Comparison of ENCODE assay signal across 20 mouse cellular contexts in genomic region chr17:17598355-17598754, GRCm38 (mm10). TPM values are rescaled to one million over a fixed set of nuclear protein-coding genes. Genes with fewer than 3 reads are reported as not detected.
DNase-seq lines count a peak whose midpoint lies in the region; ATAC-seq and TF ChIP-seq lines count a peak whose summit lies in the region.
"Had no signal": no experiment of that assay in that cellular context is flagged by ENCODE, and none has a peak within 500 bp of the region (broad histone marks: within the 10 kb centered on the region; RNA-seq: fewer than 3 reads in every experiment).

No protein-coding gene starts in this region.

- peaks cover 7% of the 10 kb centered on the region for H3K4me1 ChIP-seq in liver, embryonic 11.5 days (replicated peaks; ENCODE audit: control insufficient read depth, insufficient read depth, low read length)
- H3K4me1 ChIP-seq in liver, postnatal 0 days (ENCODE audit: insufficient read depth), result peaks cover 32% of the 10 kb centered on the region
- H3K4me1 ChIP-seq in liver, embryonic 16.5 days (ENCODE audit: control insufficient read depth, low read depth, low read length), result peaks cover 16% of the 10 kb centered on the region
- peaks cover 11% of the 10 kb centered on the region; the same call in 1 of the 2 replicates for H3K4me1 ChIP-seq in cerebellum, adult 2 months (ENCODE audit: control insufficient read depth, insufficient read depth, low read length)
- peaks cover 27% of the 10 kb centered on the region for H3K4me1 ChIP-seq in forebrain, embryonic 13.5 days
- H3K4me1 ChIP-seq: embryonic facial prominence, embryonic 12.5 days; hindbrain, embryonic 12.5 days had no signal

- TF ChIP-seq CTCF in liver, postnatal 0 days (IDR thresholded peaks at IDR 0.05; ENCODE audit: low read depth), result no peak
- TF ChIP-seq CTCF in cerebellum, adult 2 months (IDR thresholded peaks at IDR 0.05; ENCODE audit: borderline replicate concordance, insufficient read depth, low read depth, low read length), result no peak

- H3K4me2 ChIP-seq in liver, embryonic 11.5 days, result no peak overlapping the region
- H3K4me2 ChIP-seq in liver, postnatal 0 days (ENCODE audit: low read depth, low read length), result no peak overlapping the region
- H3K4me2 ChIP-seq in liver, embryonic 16.5 days (ENCODE audit: low read depth, low read length), result no peak overlapping the region
- no peak overlapping the region for H3K4me2 ChIP-seq in forebrain, embryonic 13.5 days
- H3K4me2 ChIP-seq: embryonic facial prominence, embryonic 12.5 days; hindbrain, embryonic 12.5 days had no signal

- 62% methylated on average over 2 of the region's 2 CpGs for WGBS in liver, embryonic 11.5 days
- WGBS in liver, postnatal 0 days (ENCODE audit: insufficient replicate concordance), result 75% methylated on average over 2 of the region's 2 CpGs
- 51% methylated on average over 2 of the region's 2 CpGs for WGBS in liver, embryonic 16.5 days (ENCODE audit: insufficient replicate concordance)
- 82% methylated on average over 2 of the region's 2 CpGs for WGBS in cerebellum, adult 2 months
- 94% methylated on average over 2 of the region's 2 CpGs for WGBS in forebrain, embryonic 13.5 days

- H3K9me3 ChIP-seq in liver, embryonic 11.5 days (ENCODE audit: control insufficient read depth, low read length), result no peaks in the 10 kb centered on the region
- no peaks in the 10 kb centered on the region for H3K9me3 ChIP-seq in liver, postnatal 0 days (ENCODE audit: low read length)
- H3K9me3 ChIP-seq in liver, embryonic 16.5 days (replicated peaks; ENCODE audit: control insufficient read depth, low read length), result no peaks in the 10 kb centered on the region
- no peaks in the 10 kb centered on the region for H3K9me3 ChIP-seq in forebrain, embryonic 13.5 days (replicated peaks)
- H3K9me3 ChIP-seq: embryonic facial prominence, embryonic 12.5 days; heart, embryonic 10.5 days; hindbrain, embryonic 12.5 days had no signal

- no peak for TF ChIP-seq POLR2A in cerebellum, adult 2 months (IDR thresholded peaks at IDR 0.05; ENCODE audit: borderline replicate concordance, insufficient read depth, low read length)

- no peak overlapping the region for H3K9ac ChIP-seq in liver, embryonic 11.5 days (ENCODE audit: low read depth, low read length)
- no peak overlapping the region for H3K9ac ChIP-seq in liver, postnatal 0 days (replicated peaks)
- H3K9ac ChIP-seq in liver, embryonic 16.5 days (ENCODE audit: low read depth, low read length), result no peak overlapping the region
- H3K9ac ChIP-seq in forebrain, embryonic 13.5 days, result no peak overlapping the region
- H3K9ac ChIP-seq: embryonic facial prominence, embryonic 12.5 days; hindbrain, embryonic 12.5 days had no signal

- H3K27ac ChIP-seq in liver, embryonic 11.5 days (ENCODE audit: low read depth, low read length), result no peak overlapping the region
- H3K27ac ChIP-seq in liver, postnatal 0 days (ENCODE audit: low read depth), result no peak overlapping the region
- no peak overlapping the region for H3K27ac ChIP-seq in liver, embryonic 16.5 days (ENCODE audit: low read length)
- H3K27ac ChIP-seq in cerebellum, adult 2 months (ENCODE audit: insufficient read depth, low read length), result no peak overlapping the region
- no peak overlapping the region for H3K27ac ChIP-seq in forebrain, embryonic 13.5 days
- H3K27ac ChIP-seq: embryonic facial prominence, embryonic 12.5 days; heart, embryonic 10.5 days; hindbrain, embryonic 12.5 days had no signal

- no peaks in the 10 kb centered on the region for H3K27me3 ChIP-seq in liver, embryonic 11.5 days (replicated peaks; ENCODE audit: control insufficient read depth, insufficient read depth, low read length)
- H3K27me3 ChIP-seq in liver, postnatal 0 days (ENCODE audit: insufficient read depth, low read length), result no peaks in the 10 kb centered on the region
- H3K27me3 ChIP-seq in liver, embryonic 16.5 days (ENCODE audit: control insufficient read depth, insufficient read depth, low read depth, low read length), result no peaks in the 10 kb centered on the region
- H3K27me3 ChIP-seq in cerebellum, adult 2 months (ENCODE audit: control insufficient read depth, insufficient read depth, low read length), result no peaks in the 10 kb centered on the region
- H3K27me3 ChIP-seq in forebrain, embryonic 13.5 days, result no peaks in the 10 kb centered on the region
- H3K27me3 ChIP-seq: embryonic facial prominence, embryonic 12.5 days; hindbrain, embryonic 12.5 days had no signal

- no peak for TF ChIP-seq EP300 in liver, postnatal 0 days (IDR thresholded peaks at IDR 0.05; ENCODE audit: low read depth)

- ATAC-seq in liver, embryonic 11.5 days (replicated peaks; ENCODE audit: low FRiP score), result peak; percentile 54; the same call in 1 of the 2 replicates
- ATAC-seq in liver, postnatal 0 days, result no peak
- ATAC-seq in erythroid progenitor cell, adult 5-6 weeks (replicated peaks; ENCODE audit: low FRiP score, poor library complexity, severe bottlenecking), result 0 out of 2 replicates have a peak, but pooled peaks have one; percentile 14
- peak; percentile 47; the same call in 1 of the 2 replicates for ATAC-seq in liver, embryonic 16.5 days (ENCODE audit: low read depth)
- no peak for ATAC-seq in forebrain, embryonic 13.5 days
- ATAC-seq: forebrain, embryonic 14.5 days; hindbrain, embryonic 16.5 days had no signal

- H3K4me3 ChIP-seq in liver, embryonic 11.5 days (ENCODE audit: low read depth, low read length), result no peak overlapping the region
- no peak overlapping the region for H3K4me3 ChIP-seq in liver, postnatal 0 days (ENCODE audit: low read depth, low read length)
- no peak overlapping the region for H3K4me3 ChIP-seq in liver, embryonic 16.5 days (ENCODE audit: low read depth, low read length)
- no peak overlapping the region for H3K4me3 ChIP-seq in cerebellum, adult 2 months (replicated peaks; ENCODE audit: insufficient read depth, low read depth, low read length)
- H3K4me3 ChIP-seq in forebrain, embryonic 13.5 days, result no peak overlapping the region
- H3K4me3 ChIP-seq: embryonic facial prominence, embryonic 12.5 days; heart, embryonic 10.5 days; hindbrain, embryonic 12.5 days had no signal

- H3K36me3 ChIP-seq in liver, embryonic 11.5 days (ENCODE audit: control insufficient read depth, insufficient read depth, low read length), result no peaks in the 10 kb centered on the region
- no peaks in the 10 kb centered on the region for H3K36me3 ChIP-seq in liver, postnatal 0 days (replicated peaks; ENCODE audit: insufficient read depth, low read length)
- no peaks in the 10 kb centered on the region for H3K36me3 ChIP-seq in liver, embryonic 16.5 days (ENCODE audit: control insufficient read depth, insufficient read depth)
- no peaks in the 10 kb centered on the region for H3K36me3 ChIP-seq in forebrain, embryonic 13.5 days (ENCODE audit: poor library complexity, severe bottlenecking)
- H3K36me3 ChIP-seq: embryonic facial prominence, embryonic 12.5 days; heart, embryonic 10.5 days; hindbrain, embryonic 12.5 days had no signal

- no peak for DNase-seq in liver, embryonic 11.5 days (ENCODE audit: low spot score)
- DNase-seq in liver, postnatal 0 days, result no peak
- no peak for DNase-seq in cerebellum, adult 2 months
- no peak for DNase-seq in cerebellum, adult 8-10 months
- DNase-seq: adrenal gland, adult 2 months; adrenal gland, postnatal 25 days; cerebellum, adult 9-10 months; cerebellum, postnatal 25 days; gastrocnemius, postnatal 10 days; heart, adult 18-20 months; heart, postnatal 10 days; heart, postnatal 4 days had no signal

RNA-seq across cellular contexts. Expression of gene Lnpep, which starts 26.5 kb away (rescaled TPM):
- 6.6 and 6.8 TPM in 2 replicates for polyA plus RNA-seq in liver, embryonic 11.5 days (2014; fragmentation: Nextera tagmentation; extraction: Ambion mirVana)
- 2.4 and 3.1 TPM in 2 replicates for polyA plus RNA-seq in liver, postnatal 0 days (2015; fragmentation: Nextera tagmentation; extraction: Ambion mirVana)
- 45.0 and 50.7 TPM in 2 replicates for total RNA-seq in erythroid progenitor cell, adult 5-6 weeks (2015; ENCODE audit: low replicate concordance)
- 36.1 TPM in 2 replicates for total RNA-seq in erythroid progenitor cell, adult 5-6 weeks (2017; ENCODE audit: low replicate concordance)
- polyA plus RNA-seq in liver, embryonic 16.5 days (2015; fragmentation: Nextera tagmentation; extraction: Ambion mirVana), result 2.9 and 3.2 TPM in 2 replicates
- 30.3 and 30.6 TPM in 2 replicates for polyA plus RNA-seq in cerebellum, adult 2 months (2012; rRNA removed)
- 8.9 and 9.2 TPM in 2 replicates for polyA plus RNA-seq in forebrain, embryonic 13.5 days (2015; fragmentation: Nextera tagmentation; extraction: Ambion mirVana)

Comparison
In these comparisons a context has a peak if more than half of its experiments do, and no peak if none do; other contexts are left out.
1. ATAC-seq: peak in liver, embryonic 11.5 days (single experiment), erythroid progenitor cell, adult 5-6 weeks (single experiment) and liver, embryonic 16.5 days (single experiment); none in liver, postnatal 0 days (single experiment) and forebrain, embryonic 13.5 days (single experiment).